Mouse (Mus musculus) kidney, postnatal 36 days (tissue): ENCODE data around the gene Eif3l.
"Not testable (repeated sequence)": the region's sequence is repeated elsewhere in the genome, so short reads cannot be mapped to it uniquely, and the experiment has no call there.

Experiments used
- DNase-seq, 2 experiments: peaks; one replicate each; pipeline ENCODE4 v3.0.0; 2021 to 2022; ENCODE audit warnings: mixed read lengths in 2 of 2

Gene Eif3l

GRCm38 (mm10) chr15:79074913-79075532 is at the start of gene Eif3l:
Gene Eif3l, plus strand, starts transcription at chr15:79075179.
- peak; percentile 92 to 96 for DNase-seq

GRCm38 (mm10) chr15:79025687-79026308 is 49.2 kb upstream of the Eif3l start:
- DNase-seq = peak; percentile 44 to 54

GRCm38 (mm10) chr15:79026511-79027290 is 48.3 kb upstream of the Eif3l start:
- DNase-seq = peak; percentile 73 to 77

DNA sequence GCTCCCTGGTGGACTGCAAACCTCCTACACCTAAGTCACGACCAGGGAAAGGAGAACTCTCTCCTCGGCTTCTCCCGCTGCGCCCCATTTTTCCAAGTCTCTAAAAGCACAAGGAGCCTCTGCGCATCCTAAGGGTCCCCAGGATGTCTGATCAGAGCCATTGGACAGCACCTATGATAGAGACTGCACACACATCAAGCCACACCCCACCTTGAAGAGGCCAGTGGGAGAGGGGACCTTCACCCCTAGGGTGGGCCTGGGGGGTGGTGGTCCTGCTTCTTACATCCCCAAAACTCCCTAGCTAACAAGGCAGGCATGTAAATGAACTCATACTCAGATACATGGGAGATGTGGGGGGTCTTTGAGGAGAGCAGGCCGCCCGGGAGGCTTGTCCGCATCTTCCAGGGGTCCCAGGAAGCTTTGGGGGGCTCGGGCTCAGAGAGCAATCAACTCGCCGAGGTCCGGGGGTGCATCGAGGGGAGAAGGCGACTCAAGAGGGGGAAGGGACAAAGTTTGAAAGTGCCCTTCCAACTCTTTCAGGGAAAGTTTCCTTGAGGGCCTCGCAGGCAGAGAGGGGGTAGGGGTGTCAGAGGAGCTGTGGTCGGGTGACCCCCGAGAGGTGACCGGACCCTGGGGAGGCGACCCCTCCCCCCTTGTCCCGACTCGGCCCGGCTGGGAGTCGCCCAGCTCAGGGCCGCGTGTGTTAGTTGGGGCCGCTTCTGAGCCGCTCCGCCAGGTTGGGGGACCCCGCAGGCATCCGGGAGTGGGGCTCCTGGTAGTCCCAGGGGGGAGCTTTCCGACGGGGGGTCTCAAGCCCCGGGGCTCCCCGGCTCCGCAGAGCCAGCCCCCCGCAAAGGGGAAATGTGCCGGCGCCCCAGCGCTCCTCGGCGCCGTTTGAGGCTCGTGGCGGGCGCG is 47.4 kb upstream of the Eif3l start:
- peak; percentile 32 to 67 for DNase-seq

DNA sequence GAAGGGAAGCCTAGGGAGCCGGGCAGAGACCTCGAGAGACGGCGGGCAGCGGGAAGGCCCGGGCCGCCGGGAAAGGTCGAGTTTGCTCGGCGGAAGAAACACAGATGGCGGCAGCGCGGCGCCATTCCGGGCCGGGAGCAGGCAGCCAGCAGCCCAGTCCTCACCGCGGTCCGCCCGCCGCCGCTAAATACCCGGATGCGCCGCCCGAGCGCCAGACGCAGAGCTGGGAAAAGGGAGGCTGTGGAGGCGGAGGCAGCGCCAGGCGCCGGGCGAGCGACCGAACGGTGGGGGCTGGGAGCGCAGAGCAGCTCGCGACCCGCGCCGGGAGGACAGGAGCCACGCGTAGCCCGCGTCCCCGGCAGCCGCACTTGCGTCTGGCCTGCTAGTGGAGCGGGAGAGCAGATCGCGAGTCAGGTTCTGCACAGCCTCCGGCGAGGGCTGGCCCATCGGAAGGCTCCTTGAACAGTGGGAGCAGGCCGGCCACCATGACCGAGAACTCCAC is 46.7 kb upstream of the Eif3l start, which contains the start of gene H1f0:
H1f0 (plus strand) TSS at position 214 of the 502 bp plus-strand sequence.
- peak; percentile 94 to 97 for DNase-seq

- DNase-seq = peak in 1 of 2 experiments; percentile 30
Measured at GRCm38 (mm10) chr15:79028823-79029484, 46.0 kb upstream of the Eif3l start.

DNA sequence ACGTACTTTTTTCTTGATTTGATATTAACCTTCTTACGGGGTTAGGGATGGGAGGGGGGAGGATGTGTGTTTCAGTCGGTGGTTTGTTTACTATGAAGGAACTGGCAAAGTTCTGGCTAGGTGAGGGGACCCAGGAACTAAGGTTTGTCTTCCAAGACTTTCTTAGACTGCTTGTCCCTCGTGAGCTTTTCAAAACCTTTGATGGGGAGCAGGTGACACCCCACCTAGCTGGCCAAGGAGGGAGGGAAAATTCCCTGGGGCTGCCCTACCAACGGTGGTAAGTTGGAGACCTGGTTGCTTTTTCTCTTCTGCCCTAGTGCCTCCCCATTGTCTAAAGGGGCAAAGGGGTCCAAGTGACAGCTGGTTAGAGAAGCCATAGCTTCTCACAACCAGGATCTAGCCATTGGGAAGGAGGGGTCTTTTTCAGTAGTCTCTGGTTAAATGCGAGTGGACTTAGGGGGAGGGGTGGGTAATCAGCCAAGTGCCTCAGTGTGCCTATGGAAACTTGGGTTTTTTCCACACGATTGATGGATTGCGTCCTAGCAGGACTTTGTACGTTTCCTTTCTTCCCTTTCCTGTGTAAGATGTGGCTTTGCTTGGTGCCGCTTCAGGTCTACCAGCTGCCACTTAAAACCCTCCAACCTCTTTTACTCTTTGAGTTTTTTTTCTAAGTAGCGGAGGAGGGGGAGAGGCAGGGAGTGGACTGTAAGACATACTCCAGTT is 45.3 kb upstream of the Eif3l start:
- DNase-seq = peak in 1 of 2 experiments; percentile 31

DNA sequence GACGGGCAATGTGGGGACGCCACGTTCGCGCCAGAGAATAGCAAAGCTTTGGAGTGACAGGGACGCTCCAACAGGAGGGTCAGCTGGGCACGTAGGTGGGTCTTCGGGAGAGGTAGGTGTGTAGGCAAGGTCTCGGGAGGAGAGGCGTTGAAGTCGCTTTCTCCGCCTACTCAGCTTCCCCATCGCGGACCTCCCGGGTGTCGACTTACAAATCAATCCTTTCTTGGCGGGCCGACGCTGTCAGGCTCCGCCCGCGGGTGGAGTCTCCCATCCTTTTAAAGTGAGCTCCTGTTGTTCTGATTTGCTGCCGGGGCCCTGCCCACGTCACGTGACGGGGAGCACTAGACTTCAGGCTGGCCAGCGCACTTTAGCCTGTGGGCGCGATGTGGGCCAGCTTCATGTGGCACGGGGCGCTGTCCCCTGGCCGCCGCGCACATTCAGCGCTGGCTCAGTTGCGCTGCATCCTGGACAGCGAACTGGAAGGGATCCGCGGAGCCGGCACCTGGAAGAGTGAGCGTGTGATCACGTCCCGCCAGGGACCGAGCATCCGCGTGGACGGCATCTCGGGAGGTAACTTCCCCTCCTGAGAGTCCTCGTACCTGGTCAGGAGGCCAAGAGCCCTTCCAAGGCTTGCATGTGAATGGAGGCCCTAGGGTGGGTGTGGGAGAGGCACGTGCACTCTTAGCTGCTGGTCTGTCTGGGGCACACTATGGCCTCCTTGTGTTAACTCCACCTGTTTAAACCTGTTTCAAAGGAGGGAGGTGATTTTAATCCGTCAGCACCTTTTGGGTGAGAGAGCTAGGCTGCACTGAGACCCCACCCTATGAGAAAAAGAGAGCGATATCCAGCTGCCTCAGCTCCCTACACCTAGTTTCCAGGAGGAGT is 44.2 kb upstream of the Eif3l start:
- peak; percentile 95 to 97 for DNase-seq

DNA sequence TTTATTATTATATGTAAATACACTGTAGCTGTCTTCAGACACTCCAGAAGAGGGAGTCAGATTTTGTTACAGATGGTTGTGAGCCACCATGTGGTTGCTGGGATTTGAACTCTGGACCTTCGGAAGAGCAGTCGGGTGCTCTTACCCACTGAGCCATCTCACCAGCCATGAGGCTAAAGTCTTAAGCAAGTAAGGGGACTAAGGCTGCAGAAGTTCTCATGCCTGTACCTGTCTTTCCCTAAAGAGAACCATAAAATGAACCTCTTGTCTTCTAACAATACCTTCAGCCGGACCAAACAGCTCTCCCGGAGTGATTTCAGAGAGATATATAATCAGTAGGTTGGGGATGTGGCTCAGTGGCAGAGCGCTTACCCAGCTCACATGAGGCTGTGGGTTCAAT is 43.1 kb upstream of the Eif3l start:
- DNase-seq = not testable (repeated sequence)

DNA sequence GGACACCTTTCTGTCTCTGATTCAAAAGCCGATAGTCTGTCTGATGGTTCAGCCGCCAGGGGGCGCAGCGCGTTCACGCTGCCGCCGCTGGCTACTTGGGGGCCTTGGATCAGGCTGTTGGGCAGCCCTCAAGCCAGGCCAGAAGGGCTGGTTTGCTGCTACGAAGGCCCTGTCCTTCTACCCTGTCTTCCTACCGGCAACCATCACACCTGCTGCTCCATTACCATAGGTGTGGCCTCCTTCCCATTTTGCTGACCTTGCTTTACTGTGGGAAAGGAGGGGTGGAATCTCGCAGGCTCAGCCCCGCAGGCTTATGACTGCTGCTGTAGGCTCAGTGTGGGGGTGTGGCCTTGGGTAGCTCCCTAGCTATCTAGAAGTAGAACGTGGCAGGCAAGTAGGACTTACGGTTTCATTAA is 37.1 kb upstream of the Eif3l start:
- peak; percentile 76 to 94 for DNase-seq

- no peak for DNase-seq
Measured at GRCm38 (mm10) chr15:79038331-79038730, 36.6 kb upstream of the Eif3l start.

GRCm38 (mm10) chr15:79038853-79039252 is 36.1 kb upstream of the Eif3l start:
- DNase-seq = peak; percentile 92 to 95

DNA sequence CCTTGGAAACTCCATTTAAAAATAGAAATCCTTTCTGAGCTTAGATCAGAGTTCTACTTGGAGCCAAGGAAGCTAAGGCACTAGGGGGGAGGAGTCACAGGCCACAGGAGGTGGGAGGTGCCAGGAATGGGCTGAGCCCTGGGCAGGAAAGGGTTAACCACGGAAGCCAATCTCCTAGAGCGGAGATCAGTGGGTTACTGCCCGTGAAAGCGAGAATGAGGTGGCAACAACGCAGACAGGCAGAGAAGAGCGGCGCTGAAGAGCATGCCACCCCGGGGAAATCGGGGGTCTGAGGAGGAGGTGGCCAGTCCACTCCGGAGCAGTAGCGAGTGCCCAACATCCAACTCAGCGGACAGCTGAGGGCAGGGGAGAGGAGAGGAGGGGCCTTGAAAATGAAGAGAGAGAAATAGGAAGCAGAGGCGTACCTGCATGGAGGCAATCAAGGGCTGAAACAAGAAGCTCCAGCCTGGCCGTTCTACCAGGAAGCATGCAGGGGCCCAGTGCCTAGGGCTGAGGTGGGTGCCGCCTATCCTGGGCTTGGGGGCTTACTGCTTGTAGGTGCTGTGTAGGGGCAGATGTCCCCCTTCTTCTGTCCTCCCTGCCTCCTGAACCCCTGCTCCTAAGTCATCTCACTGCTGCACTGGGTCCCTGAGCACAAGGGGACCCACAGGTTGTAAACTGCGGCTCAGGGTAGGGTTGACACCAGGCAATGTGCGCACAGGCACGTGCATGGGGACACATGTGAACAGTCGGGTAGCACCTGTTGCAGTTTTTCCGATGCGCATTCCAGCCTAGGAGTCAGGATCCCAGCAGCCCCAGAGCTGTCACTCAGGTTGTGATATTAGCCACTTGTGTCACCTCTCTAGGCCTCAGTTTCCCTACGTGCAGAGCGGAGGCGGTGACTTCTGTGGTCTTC is 34.2 kb upstream of the Eif3l start:
- DNase-seq = peak; percentile 42 to 58

DNA sequence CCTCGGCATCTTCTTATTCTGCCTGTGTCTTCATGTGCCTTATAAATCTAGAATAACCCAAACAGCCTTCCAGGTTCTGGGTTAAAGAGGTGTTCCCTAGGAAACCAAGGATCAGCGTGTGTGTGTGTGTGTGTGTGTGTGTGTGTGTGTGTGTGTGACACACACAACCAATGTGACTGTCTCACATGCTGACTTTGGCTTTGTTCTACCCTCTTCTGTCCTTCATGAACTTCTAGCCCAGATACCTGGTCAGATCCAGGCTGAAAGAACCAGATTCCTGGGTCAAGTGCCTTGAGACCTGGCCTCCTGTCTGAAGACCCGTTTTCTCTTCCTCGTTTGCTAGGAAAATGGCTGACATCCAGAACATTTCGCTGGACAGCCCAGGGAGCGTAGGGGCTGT is 33.4 kb upstream of the Eif3l start, which contains the start of gene Galr3:
Galr3 (plus strand) TSS at position 301 of the 400 bp plus-strand sequence.
- no peak for DNase-seq

GRCm38 (mm10) chr15:79042721-79043491 is 32.1 kb upstream of the Eif3l start:
- peak in 1 of 2 experiments; percentile 54 for DNase-seq

DNA sequence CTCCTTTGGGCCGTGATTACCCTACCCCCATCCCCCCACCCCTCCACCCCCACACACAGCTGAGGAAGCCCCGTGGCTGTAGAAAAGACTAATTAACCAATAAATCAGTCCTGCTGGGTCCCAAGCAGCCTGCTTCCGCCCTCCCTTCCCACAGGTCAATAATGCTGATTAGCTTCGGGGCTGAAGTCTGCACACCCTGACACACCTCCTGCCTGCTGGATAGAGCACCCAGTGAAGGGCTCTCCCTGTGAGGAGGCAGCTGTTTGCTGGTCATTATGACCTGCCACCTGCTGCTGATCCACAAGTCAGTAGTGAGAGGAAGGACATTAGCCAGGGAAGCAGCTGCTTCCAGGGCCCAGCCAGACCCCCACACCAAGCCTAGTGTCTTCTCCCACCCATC is 30.1 kb upstream of the Eif3l start:
- no peak for DNase-seq

GRCm38 (mm10) chr15:79048186-79048585 is 26.8 kb upstream of the Eif3l start:
- DNase-seq = no peak
